Mouse (Mus musculus): ENCODE measurements at regions not wholly inside any gene's neighbourhood (a gene's known extent, or its start where the extent isn't known, plus 50 kb on each side); places are given as distances from the start of the nearest gene placed in this dataset.

- no peak for TF ChIP-seq CTCF (IDR thresholded peaks at IDR 0.05; ENCODE audit: borderline replicate concordance, extremely low read depth, insufficient read depth, insufficient read length)
- no peak for TF ChIP-seq POLR2A (IDR thresholded peaks at IDR 0.05; ENCODE audit: borderline replicate concordance, extremely low read depth, insufficient read depth, insufficient read length, poor library complexity, severe bottlenecking)
Measured at GRCm38 (mm10) chr14:66495146-66495545, 486.1 kb upstream of the Gulo start.
